Mouse (Mus musculus) heart, postnatal 14 days (tissue): Measurements from ENCODE around the gene Gm20662. TPM values are rescaled to one million over a fixed set of nuclear protein-coding genes. Genes with fewer than 3 reads are reported as not detected.
"Not testable (repeated sequence)": the region's sequence is repeated elsewhere in the genome, so short reads cannot be mapped to it uniquely, and the experiment has no call there.

ENCODE experiments used
- DNase-seq, 2 experiments: peaks; one replicate each; pipeline ENCODE4 v3.0.0; 2021 to 2022
- intact Hi-C: fragments of 180-260 bp; cut with DNase I; formaldehyde crosslinking; loops from one replicate; pipeline ENCODE4 v1.15.1; 2025
- total RNA-seq, 2 experiments: library from RNA; stranded (reverse); gene quantifications; 2 replicates each; pipeline ENCODE4 v1.2.3; 2021

Gene Gm20662
- total RNA-seq, 2 experiments from 2014 or later, result 0.50 to 0.98 TPM

DNA sequence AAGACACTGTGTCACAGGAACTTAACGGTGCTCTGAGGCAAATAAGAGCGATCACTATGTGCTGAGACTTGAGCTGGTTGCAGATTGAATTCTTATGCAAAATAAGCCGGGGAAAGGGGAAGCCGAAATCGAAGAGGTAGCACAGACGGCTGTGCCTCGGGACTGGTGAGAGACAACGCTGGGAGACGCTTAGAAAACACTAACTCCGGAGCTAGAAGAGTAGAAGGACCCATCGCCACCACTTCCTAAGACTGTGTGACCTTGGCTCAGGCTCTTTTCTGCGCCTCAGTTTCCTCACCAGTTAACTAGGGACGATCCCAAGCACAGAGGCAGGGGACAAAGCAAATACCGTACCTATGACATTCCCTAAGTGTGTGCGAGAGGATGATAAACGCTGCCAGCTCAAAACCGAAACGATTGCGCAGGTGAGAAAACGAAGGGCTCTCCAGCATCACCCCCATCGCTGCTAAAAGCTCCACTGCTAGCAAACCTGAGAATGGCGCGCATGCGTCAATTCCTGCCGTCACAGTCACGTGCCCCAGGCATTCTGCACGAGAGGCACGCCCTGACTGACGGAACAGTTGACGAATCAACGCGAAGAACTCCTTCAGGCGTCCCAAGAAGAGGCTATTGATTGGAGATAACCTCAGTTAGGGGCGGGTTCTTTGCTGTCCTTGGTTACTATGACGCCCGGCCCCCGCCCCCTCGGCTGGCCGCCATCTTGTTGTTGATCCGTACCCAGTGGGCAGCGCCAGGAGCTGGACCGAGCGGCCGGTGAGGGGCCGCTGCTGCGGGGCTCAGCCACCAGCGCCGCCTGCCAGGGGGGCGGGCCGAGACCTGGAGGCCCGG, 6.0 kb downstream of the Gm20662 start, which contains the start of gene Ip6k1:
Gene Ip6k1, plus strand, starts transcription at position 580 of the 849 bp plus-strand sequence.
- intact Hi-C loops, result loop anchor here (5.0 kb wide), 1 partner anchor 50 kb away; the partner anchor contains the start of gene Amigo3
- DNase-seq, result peak; percentile 100

DNA sequence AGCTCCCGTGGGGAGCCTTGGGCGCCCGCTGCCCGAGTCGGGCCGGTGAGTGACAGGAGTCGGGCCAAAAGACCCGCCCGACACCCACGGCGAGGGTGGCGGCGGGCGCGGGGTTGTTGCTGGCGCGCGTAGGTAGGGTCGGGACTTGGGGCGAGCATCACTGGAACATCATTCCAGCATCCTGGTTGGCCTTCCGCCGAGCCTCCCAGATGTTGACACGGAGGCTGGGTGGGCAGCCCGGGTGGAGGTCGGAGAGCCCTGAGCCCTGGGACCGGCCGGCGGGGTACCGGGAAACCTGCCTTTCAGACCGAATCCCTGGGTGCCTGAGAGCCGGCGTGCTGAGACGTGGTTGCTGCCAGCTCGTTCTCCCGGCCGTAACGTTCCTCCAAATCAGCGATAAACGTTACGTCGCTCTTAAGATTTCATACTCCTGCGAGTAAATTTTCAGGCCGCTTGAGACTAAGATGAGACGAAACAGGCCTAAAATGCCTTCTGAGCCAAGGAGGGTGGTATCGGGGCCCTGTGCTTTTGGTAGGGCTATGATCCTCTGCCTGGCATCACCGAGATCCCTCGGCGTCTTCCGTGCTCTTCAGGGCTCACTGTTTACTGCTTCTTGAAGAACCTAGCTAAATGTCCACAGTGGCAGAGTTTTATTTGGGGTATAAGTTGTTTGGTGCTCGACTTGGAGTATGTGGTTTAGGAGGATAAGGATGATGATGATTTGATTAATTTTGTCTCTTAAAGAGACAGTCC, 6.8 kb downstream of the Gm20662 start:
- DNase-seq, result peak in 1 of 2 experiments; percentile 61
- intact Hi-C loops, result loop anchor here (5.0 kb wide), 1 partner anchor 49 kb away; the partner anchor contains the start of gene Amigo3

DNA sequence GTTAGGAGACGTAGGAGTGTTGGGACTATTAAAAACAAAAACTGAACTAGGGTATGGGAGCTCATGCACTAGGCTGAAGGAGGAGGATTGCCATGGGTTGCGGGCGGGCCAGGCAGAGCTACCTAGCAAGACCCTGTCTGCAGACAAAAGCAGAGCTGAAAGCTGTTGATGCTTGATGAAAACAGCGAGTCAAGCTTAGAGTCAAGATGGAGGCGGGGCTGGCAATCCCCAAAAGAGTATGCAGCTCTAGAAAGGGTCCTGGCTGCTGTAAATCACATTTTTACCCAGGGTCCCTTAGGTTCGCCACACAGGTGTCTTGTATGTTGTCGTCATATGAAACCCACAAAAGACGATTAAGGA, 7.4 kb downstream of the Gm20662 start:
- DNase-seq, result peak in 1 of 2 experiments; percentile 20
- intact Hi-C loops, result loop anchor here (5.0 kb wide), 1 partner anchor 49 kb away; the partner anchor contains the start of gene Amigo3

DNA sequence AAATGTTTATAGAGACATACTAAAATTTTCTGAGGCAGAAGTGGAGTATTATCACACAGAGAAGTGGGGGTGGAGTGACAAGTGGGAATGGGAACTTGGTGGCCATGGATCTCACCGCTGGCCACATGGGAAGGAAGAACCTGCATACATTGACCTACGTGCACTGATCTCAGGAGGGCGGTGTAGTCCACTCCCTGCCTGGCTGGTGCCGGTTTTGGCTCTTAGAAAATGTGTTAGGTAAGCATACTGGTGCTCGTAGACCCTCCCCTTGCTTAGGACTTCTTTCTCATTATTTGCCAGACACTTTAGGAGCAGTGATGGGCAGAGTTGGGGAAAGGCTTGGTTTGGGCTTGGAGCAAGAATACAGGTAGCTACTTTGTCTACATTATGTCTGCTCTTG, 11.9 kb downstream of the Gm20662 start:
- intact Hi-C loops, result no loop called here
- DNase-seq, result no peak

DNA sequence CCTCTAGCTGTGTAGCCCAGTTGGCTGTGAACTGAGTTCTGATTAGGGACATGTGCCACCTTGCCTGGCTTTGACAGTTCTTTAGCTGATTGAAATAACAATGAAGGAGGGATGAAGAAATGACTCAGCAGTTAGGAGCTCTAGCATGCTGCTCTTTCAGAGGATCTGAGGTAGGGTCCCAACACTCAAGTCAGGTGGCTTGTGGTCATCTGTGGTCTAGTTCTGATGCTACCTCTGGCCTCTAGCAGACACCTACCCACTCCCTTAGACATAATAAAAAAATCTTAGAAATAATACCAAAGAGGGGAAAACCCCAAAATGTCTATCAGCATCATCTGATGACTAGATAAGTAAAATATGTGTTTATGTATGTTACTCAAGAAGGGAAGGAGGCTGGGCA, 14.2 kb downstream of the Gm20662 start:
- no peak for DNase-seq
- intact Hi-C loops, result no loop called here

DNA sequence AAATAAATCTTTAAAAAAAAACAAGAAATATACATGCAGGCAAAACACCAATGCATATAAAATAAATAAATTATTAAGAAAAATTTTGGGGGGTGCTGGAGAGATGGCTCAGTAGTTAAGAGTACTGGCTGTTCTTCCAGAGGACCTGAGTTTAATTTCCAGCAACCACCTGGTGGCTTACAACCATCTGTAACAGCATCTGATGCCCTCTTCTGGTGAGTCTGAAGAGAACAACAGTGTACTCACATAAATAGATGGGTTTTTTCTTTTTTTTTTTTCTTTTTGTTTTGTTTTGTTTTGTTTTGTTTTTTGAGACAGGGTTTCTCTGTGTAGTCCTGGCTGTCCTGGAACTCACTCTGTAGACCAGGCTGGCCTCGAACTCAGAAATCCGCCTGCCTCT, 17.4 kb downstream of the Gm20662 start:
- intact Hi-C loops, DNase-seq: not testable (repeated sequence)

DNA sequence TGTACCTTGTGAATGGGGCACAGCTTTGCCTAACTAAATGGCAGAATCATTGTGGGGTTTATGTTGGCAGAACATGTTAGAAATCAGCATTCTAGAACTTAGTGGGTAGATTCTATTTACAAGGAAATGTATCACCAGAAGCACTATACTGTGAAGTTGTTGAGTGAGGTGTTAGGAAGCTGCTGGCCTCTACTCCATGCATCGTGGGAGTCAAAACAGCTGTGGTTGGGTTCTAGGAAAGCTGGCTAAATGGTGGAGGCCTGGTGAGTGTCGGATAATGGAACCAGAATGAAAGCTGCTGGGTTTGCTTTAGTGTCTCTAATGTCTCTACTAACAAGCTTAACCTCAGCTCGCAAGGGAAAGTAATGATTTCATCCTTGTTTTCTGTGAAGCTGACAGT, 21.0 kb downstream of the Gm20662 start:
- no peak for DNase-seq
- intact Hi-C loops, result no loop called here

DNA sequence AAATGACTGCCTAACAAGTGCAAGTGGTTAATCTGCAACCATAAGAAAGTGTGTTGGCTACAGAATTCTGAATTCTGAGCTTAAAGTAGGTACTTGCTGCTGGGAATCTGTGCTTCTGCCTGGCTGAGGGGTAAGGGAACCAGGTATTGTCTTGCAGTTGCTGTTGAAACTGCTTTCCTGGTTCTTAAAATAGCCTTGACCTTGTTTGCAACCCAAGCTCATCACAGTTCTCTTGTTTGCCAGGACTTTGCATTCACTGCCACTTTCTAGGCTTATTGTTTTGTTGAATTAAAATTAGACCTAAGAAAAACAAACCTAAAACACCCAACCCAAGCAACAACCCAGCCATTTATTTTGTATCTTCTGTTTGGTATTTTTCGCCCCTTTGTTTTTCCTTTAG, 24.6 kb downstream of the Gm20662 start:
- peak in 1 of 2 experiments; percentile 10 for DNase-seq
- intact Hi-C loops, result no loop called here

DNA sequence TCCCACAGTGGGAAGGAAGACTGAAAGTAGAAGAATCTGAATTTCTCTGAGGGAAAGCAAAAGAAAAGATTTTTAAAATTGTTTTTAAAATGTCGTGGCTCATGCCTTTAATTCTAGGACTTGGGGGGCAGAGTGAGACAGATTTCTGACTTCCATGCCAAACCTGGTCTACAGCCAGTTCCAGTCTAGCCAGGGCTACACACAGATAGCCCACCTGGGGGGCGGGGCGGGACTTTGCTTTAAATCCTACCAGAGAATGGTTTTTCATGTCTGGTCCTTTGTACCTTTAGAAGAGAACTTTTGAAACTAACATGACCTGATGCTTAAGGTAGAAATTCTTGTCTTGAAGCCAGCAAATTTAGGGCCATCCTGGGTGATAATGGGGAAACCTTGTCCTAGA, 27.1 kb downstream of the Gm20662 start:
- DNase-seq, result no peak
- intact Hi-C loops, result no loop called here

DNA sequence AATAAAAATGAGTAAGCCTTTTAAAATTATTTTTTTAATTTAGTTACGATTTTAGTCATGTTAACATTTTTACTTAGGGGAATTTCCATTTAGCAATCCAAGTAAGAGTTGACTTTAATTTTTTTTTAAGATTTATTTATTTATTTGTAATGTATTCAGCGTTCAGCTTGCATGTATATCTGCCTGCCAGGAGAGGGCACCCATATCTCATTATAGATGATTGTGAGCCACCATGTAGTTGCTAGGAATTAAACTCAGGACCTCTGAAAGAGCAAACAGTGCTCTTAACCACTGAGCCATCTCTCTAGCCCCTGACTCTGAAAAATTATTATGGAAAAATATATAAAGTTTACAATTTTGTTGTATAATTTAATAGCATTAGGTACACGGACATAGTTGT, 30.4 kb downstream of the Gm20662 start:
- intact Hi-C loops, result no loop called here

DNA sequence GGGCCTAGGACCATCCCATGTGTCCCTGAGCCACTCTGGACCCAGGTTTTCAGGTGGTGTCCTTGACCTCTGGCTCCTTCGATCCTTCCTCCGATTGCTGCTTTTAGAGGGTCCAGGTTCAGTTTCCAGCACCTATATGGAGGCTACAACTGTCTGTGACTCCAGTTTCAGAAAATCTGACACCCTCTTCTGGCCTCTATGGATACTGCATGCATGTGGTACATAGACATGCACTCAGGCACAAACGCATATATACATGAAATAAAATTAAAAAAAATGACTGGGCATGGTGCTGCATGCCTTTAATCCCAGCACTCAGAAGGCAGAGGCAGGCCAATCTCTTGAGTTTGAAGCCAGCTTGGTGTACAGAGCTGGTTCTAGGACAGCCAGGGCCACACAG, 31.7 kb downstream of the Gm20662 start:
- no peak for DNase-seq
- intact Hi-C loops, result no loop called here

More for the DNA sequence above, 30.4 kb downstream of the Gm20662 start:
- DNase-seq, result no peak

DNA sequence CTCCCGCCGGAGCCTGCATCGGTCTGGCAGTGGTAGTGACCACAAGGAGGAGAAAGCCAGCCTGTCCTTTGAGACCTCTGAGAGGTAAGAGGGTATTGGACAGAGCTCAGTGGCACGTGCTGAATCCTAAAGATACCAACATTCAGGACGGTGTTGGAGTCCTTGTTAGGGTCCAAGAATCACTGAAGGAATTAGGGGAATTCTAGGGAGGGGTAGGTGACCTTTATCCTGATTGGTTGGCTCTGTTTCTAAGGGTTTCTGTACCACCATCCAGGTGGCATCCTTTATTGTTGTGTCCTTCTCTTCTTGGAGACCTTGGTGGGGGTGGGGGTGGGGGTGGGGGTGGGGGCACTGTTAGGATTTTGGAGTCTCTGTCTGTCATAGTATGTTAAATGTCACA, 36.0 kb downstream of the Gm20662 start:
- no peak for DNase-seq
- intact Hi-C loops, result no loop called here

DNA sequence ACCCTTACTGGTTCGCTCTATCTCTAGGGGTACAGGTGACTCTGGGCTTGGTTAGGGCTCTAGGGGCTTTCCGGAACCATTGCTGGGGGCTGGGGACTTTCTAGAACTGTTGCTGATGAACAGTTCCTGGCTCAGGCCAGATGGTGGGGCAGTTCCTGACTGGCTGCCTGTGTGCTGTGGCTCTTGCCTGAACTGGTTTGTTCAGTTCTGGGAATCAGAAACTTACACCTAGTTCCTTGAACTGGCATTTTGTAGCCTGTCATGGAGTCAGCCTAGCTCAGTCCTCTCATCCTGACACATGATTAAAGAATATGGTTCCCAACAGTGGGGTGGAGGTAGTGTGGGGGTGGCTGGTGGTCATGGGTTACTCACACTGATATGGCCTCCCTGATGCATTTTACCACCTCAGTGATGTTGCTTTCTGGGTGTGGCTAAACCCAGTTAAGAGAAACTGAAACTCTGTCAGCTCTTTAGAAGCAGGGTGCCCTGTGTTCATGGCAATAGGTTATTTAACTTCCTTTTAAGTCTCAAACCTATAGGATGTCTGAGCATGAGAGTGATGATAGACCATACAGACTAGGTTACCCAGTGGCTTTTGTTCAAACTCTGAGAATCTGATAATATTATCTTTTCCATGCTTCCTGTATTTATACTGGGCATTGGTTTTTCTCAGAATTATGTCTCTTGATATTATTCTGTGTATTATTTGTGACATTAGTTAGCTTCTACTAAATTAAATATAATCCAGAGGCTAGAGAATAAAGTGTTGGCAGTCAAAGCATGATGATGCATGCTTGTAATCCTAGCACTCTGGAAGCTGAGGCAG, 39.4 kb downstream of the Gm20662 start:
- DNase-seq, result no peak
- intact Hi-C loops, result no loop called here

DNA sequence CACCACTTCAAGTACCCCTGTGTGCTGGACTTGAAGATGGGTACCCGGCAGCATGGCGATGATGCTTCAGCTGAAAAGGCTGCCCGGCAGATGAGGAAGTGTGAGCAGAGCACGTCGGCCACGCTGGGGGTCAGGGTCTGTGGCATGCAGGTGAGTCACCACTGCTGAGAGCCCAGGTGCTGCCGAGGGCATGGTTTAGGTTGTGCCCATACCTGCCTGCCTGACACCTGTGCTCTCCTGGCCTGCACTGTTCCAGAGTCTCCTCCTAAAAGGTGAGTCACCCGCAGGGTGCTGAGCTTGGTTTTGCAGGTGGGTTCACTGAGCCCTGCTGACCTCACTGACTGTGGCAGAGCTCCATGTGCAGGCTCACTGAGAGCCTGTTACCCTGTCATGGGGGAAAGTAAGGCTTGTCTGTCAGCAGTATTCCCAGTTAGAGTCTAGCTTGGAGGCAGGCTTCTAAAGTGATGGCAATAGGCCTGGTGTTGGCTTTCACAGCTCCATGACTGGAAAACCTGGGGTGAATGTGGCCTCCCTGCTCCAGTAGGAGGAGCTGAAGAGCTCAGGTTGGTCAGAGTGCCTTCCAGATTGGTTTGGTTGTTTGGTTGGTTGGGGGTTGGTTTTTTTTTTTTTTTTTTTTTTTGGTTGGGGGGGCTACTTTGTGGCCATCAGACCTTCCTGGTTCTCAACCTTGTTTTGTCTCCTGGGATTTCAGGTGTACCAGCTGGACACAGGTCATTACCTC, 48.8 kb downstream of the Gm20662 start:
- DNase-seq, result no peak
- intact Hi-C loops, result no loop called here

DNA sequence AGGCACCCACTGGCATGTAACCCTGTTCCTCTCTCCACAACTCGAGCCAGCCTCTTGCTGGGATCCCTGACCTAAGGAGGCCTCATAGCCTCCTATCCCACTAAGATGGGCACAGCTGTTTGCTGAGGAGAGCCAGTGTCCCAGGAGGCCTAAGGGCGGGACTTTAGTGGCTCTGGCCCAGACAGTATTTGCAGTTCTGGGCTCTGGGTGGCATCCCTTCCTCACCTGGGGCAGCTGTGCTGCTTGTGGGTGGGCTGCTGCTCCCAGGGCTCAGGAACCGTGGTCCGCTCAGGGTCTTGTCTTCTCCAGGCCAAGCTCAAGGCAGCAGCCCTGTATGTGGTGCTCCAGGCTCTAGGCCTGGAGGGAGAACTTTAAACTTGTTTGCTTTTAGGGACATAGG, 50.4 kb downstream of the Gm20662 start:
- DNase-seq, result no peak
- intact Hi-C loops, result no loop called here

DNA sequence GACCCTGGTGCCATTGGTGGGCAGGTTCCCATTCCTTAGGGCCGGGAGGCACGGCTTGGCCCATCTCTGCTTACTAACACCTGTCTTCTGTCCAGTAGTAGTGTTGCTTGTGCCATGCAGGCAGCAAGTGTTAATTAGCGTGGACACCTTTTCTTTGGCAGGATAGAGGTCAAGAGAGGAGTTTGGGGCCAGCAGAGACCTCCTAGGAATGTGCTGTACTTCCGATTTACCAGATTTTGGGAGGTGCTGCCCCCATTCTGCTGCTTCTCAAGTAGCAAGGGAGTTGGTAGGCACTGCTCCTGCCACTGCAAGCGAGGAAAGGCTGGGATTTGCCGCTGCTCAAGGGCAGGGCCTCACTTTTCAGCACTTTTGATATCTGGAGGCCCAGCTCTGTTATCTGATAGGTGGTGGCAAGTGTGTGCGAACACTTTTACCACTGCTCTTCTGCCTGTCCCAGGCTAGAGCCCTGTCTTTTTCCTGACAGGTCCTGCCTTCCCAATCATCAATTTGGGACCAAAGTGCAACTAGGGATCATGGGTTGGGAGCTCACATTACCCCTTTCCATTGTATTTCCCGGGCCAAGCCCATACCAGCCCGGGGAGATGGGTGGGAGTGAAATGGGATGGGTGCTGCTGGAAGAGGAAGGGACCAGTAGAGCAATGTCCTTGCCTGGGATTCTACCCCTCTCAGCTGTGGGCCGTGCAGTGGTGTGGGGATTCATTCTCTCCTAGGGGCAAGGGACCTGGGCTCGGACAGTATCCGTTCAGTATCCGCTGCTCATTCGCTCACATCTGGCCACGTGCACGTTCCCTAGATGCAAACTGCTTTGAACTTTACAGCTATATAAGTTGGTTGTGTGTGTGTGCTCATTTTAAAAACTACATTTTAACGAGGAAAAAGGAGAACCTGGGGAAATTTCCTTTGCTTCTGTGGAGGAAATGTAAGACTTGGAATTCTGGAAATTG, 51.7 kb downstream of the Gm20662 start:
- intact Hi-C loops, result no loop called here

DNA sequence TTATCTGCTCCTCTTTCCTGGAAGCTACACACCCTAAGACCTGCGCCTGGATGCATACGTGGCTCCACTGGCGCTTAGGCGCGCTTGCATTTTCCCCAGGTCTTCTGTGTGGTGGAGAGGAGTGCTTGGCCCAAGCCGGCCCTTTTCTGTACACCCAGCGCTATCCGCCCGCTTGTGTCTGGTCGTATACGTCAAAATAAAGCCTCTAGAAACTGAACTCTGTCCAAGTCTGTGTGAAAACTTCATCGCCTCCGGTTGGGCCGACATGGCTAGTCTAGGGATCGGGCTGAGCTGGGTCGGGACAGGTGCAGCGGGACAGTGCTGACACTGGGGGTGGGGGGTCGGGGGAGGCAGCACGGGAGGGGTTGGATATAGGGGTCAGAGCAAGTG, 52.4 kb downstream of the Gm20662 start:
- intact Hi-C loops, result no loop called here
- no peak for DNase-seq

More for the DNA sequence above, 51.7 kb downstream of the Gm20662 start:
- no peak for DNase-seq

DNA sequence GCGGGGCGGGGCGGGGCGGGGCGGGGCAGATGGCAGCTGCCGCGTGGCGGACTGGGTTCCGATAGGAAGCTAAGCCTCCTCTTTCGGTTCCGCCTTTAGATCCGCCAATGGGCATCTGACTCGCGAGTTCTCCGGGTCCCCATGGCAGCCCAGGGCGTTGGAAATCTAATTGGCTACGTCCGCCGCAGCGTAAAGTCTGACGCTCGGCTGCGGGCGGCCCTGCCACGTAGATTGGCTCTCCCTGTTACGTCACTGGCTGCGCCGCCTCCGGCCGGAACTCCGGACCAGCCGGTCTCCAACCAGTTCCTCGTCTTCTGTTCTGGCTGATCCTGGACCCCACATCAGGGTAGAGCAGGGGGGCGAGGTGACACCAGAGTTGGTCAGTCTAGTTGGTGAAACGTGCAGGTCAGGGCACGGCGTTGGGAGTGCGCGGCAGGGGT, 52.9 kb downstream of the Gm20662 start, which contains the start of gene Gmppb:
Gene Gmppb, plus strand, starts transcription at position 227 of the 440 bp plus-strand sequence.
- intact Hi-C loops, result no loop called here
- peak; percentile 94 to 96 for DNase-seq
